In the genomic region with DNA sequence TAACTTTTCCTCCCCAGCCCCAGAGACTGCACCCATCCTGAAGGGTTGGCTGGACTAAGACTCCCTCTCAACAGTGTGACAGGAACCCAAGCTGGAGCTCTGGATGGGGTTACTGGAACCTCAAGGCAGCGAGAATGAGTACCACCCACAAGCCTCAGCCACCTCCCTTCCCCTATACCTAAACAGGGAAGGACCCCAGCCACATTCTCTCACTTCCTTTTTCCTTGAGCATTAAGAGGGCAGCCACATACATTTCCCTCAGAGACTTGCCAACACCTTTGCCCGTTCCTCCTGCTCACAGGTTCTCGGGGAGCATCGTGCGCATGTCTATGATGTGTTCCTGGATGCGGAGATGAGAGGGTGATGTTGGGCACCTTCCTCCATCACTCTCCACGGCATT, we compare ENCODE assay signal across 30 mouse cellular contexts. TPM values are rescaled to one million over a fixed set of nuclear protein-coding genes. Genes with fewer than 3 reads are reported as not detected.
DNase-seq lines count a peak whose midpoint lies in the region; ATAC-seq and TF ChIP-seq lines count a peak whose summit lies in the region.
"Had no signal": no experiment of that assay in that cellular context is flagged by ENCODE, and none has a peak within 500 bp of the region (broad histone marks: within the 10 kb centered on the region; RNA-seq: fewer than 3 reads in every experiment).

No protein-coding gene starts in this region.

- H3K79me2 ChIP-seq in MEL (ENCODE audit: control insufficient read depth, insufficient read depth, low read length, poor library complexity): no peaks in the 10 kb centered on the region

- H3K4me1 ChIP-seq in lung, postnatal 0 days (ENCODE audit: insufficient read depth, low read depth, low read length): no peaks in the 10 kb centered on the region; the same call in 1 of the 2 replicates
- peaks cover 20 to 43% of the 10 kb centered on the region in 2 experiments for H3K4me1 ChIP-seq in MEL (ENCODE audit: control insufficient read depth in 1 of 2, insufficient read depth in 2 of 2, low read length in 2 of 2)
- peaks cover 50% of the 10 kb centered on the region for H3K4me1 ChIP-seq in heart, embryonic 12.5 days (replicated peaks)

- no peaks in the 10 kb centered on the region for H3K9me3 ChIP-seq in lung, postnatal 0 days (ENCODE audit: low read length)
- H3K9me3 ChIP-seq in MEL (replicated peaks; ENCODE audit: insufficient read depth, low read length): no peaks in the 10 kb centered on the region
- H3K9me3 ChIP-seq in heart, embryonic 12.5 days (replicated peaks): no peaks in the 10 kb centered on the region
- H3K9me3 ChIP-seq: embryonic facial prominence, embryonic 13.5 days; forebrain, embryonic 10.5 days; forebrain, embryonic 15.5 days; heart, embryonic 15.5 days; intestine, embryonic 15.5 days; liver, embryonic 12.5 days; midbrain, embryonic 10.5 days; midbrain, embryonic 15.5 days had no signal

- DNase-seq in lung, postnatal 0 days (ENCODE audit: low spot score): peak; percentile 25
- no peak for DNase-seq in lung, postnatal 10 days
- DNase-seq in B cell, adult 2 months: peak; percentile 58 to 68
- DNase-seq in MEL (ENCODE audit: low read depth, low spot score): peak; percentile 37
- no peak for DNase-seq in ovary, postnatal 14 days (ENCODE audit: low spot score)
- no peak for DNase-seq in layer of hippocampus, postnatal 25 days (ENCODE audit: extremely low spot score in 1 of 2, low spot score in 1 of 2)
- DNase-seq: adrenal gland, postnatal 36 days; cerebellum, adult 8-10 months; cerebellum, postnatal 36 days; gastrocnemius, adult 2 months; gastrocnemius, postnatal 36 days; heart, adult 2 months; kidney, adult 2 months; kidney, postnatal 36 days; layer of hippocampus, postnatal 36 days; left cerebral cortex, postnatal 4 days; liver, postnatal 0 days; retina, postnatal 1 day; right cerebral cortex, postnatal 14 days had no signal

- no peak overlapping the region for H3K4me3 ChIP-seq in lung, postnatal 0 days (ENCODE audit: low read depth, low read length)
- no peak overlapping the region for H3K4me3 ChIP-seq in MEL (ENCODE audit: control insufficient read depth in 1 of 2, insufficient read depth in 1 of 2, low read depth in 2 of 2, low read length in 2 of 2)
- H3K4me3 ChIP-seq in heart, embryonic 12.5 days: no peak overlapping the region
- H3K4me3 ChIP-seq: embryonic facial prominence, embryonic 13.5 days; forebrain, embryonic 10.5 days; forebrain, embryonic 15.5 days; gastrocnemius, adult 2 months; heart, adult 2 months; heart, embryonic 15.5 days; intestine, embryonic 15.5 days; liver, embryonic 12.5 days; midbrain, embryonic 10.5 days; midbrain, embryonic 15.5 days had no signal

- 79% methylated on average over 7 of the region's 7 CpGs for WGBS in lung, postnatal 0 days
- WGBS in heart, embryonic 12.5 days: 82% methylated on average over 7 of the region's 7 CpGs

- no peaks in the 10 kb centered on the region for H3K27me3 ChIP-seq in lung, postnatal 0 days (replicated peaks; ENCODE audit: insufficient read depth, low read length)
- no peaks in the 10 kb centered on the region for H3K27me3 ChIP-seq in MEL (ENCODE audit: control insufficient read depth in 1 of 2, insufficient read depth in 2 of 2, low read length in 2 of 2)
- H3K27me3 ChIP-seq in heart, embryonic 12.5 days (replicated peaks): 0 out of 2 replicates have a peak, but pooled peaks cover 4% of the 10 kb centered on the region
- H3K27me3 ChIP-seq: forebrain, embryonic 15.5 days; heart, embryonic 15.5 days; intestine, embryonic 15.5 days; midbrain, embryonic 15.5 days had no signal

- no peak for TF ChIP-seq CTCF in lung, postnatal 0 days (IDR thresholded peaks at IDR 0.05)
- no peak for TF ChIP-seq CTCF in MEL (IDR thresholded peaks at IDR 0.05 in 2 of 3, conservative IDR thresholded peaks at IDR 0.05 in 1 of 3; ENCODE audit: control insufficient read depth in 1 of 3, insufficient read depth in 1 of 3, low read depth in 2 of 3, low read length in 3 of 3, poor library complexity in 1 of 3, severe bottlenecking in 1 of 3)

- TF ChIP-seq EP300 in lung, postnatal 0 days (IDR thresholded peaks at IDR 0.05): no peak
- no peak for TF ChIP-seq EP300 in MEL (IDR thresholded peaks at IDR 0.05; ENCODE audit: low read depth in 1 of 2, low read length in 2 of 2)

- no peak for ATAC-seq in lung, postnatal 0 days
- peak; percentile 49 for ATAC-seq in megakaryocyte progenitor cell, adult 5-6 weeks (replicated peaks; ENCODE audit: poor library complexity)
- ATAC-seq in heart, embryonic 12.5 days (ENCODE audit: insufficient number of reproducible peaks, low FRiP score): no peak
- ATAC-seq: intestine, embryonic 15.5 days; liver, embryonic 12.5 days; liver, postnatal 0 days had no signal

- TF ChIP-seq POLR2A in MEL (IDR thresholded peaks at IDR 0.05; ENCODE audit: control insufficient read depth in 1 of 2, insufficient read depth in 1 of 2, low read depth in 1 of 2, low read length in 2 of 2, poor library complexity in 1 of 2): no peak

- no peak overlapping the region for H3K27ac ChIP-seq in lung, postnatal 0 days (ENCODE audit: low read length)
- H3K27ac ChIP-seq in MEL (ENCODE audit: control insufficient read depth, low read depth, low read length): no peak overlapping the region
- H3K27ac ChIP-seq in heart, embryonic 12.5 days (ENCODE audit: poor library complexity, severe bottlenecking): no peak overlapping the region
- H3K27ac ChIP-seq: embryonic facial prominence, embryonic 13.5 days; gastrocnemius, adult 2 months; heart, adult 2 months; intestine, embryonic 15.5 days; liver, embryonic 12.5 days; macrophage; midbrain, embryonic 15.5 days had no signal

- no peaks in the 10 kb centered on the region for H3K36me3 ChIP-seq in lung, postnatal 0 days (ENCODE audit: insufficient read depth, low read length)
- H3K36me3 ChIP-seq in MEL (ENCODE audit: control insufficient read depth in 1 of 2, insufficient read depth in 2 of 2, low read length in 2 of 2): peaks cover 0 to 25% of the 10 kb centered on the region in 2 experiments; a peak in 2 of 4 replicates
- no peaks in the 10 kb centered on the region for H3K36me3 ChIP-seq in heart, embryonic 12.5 days
- H3K36me3 ChIP-seq: embryonic facial prominence, embryonic 13.5 days; forebrain, embryonic 10.5 days; forebrain, embryonic 15.5 days; heart, embryonic 15.5 days; intestine, embryonic 15.5 days; liver, embryonic 12.5 days; midbrain, embryonic 10.5 days; midbrain, embryonic 15.5 days had no signal

- H3K9ac ChIP-seq in lung, postnatal 0 days (replicated peaks; ENCODE audit: low read depth): no peak overlapping the region
- H3K9ac ChIP-seq in MEL (ENCODE audit: control insufficient read depth, low read depth, low read length, poor library complexity, severe bottlenecking): no peak overlapping the region
- H3K9ac ChIP-seq in heart, embryonic 12.5 days: no peak overlapping the region
- H3K9ac ChIP-seq: embryonic facial prominence, embryonic 13.5 days; forebrain, embryonic 15.5 days; heart, embryonic 15.5 days; intestine, embryonic 15.5 days; liver, embryonic 12.5 days; liver, postnatal 0 days; midbrain, embryonic 15.5 days had no signal

- H3K4me2 ChIP-seq in lung, postnatal 0 days (replicated peaks; ENCODE audit: low read depth, low read length): no peak overlapping the region
- H3K4me2 ChIP-seq in heart, embryonic 12.5 days: no peak overlapping the region
- H3K4me2 ChIP-seq: embryonic facial prominence, embryonic 13.5 days; forebrain, embryonic 15.5 days; heart, embryonic 15.5 days; intestine, embryonic 15.5 days; liver, embryonic 12.5 days; midbrain, embryonic 15.5 days had no signal

- no peak for TF ChIP-seq RAD21 in MEL (IDR thresholded peaks at IDR 0.05; ENCODE audit: low read depth, low read length)

TF ChIP-seq in MEL, 35 proteins besides CTCF, POLR2A, EP300 and RAD21:
- no peak for TF ChIP-seq ZKSCAN1 (IDR thresholded peaks at IDR 0.05; ENCODE audit: low read depth, low read length)
- TF ChIP-seq POLR2AphosphoS5 (IDR thresholded peaks at IDR 0.05; ENCODE audit: borderline replicate concordance, low read depth, low read length): no peak
- no peak for TF ChIP-seq MYC (IDR thresholded peaks at IDR 0.05; ENCODE audit: low read depth, low read length)
- TF ChIP-seq TAL1 (IDR thresholded peaks at IDR 0.05; ENCODE audit: low read length): no peak
- no peak for TF ChIP-seq MAFK (IDR thresholded peaks at IDR 0.05; ENCODE audit: borderline replicate concordance, low read depth, low read length)
- no peak for TF ChIP-seq RCOR1 (IDR thresholded peaks at IDR 0.05; ENCODE audit: low read depth, low read length)
- no peak for TF ChIP-seq BHLHE40 (IDR thresholded peaks at IDR 0.05; ENCODE audit: borderline replicate concordance, low read depth, low read length)

RNA-seq across cellular contexts. Expression of a gene that starts 37.4 kb away (rescaled TPM):
- 10.9 and 15.3 TPM in 2 replicates for polyA plus RNA-seq in lung, postnatal 0 days (2015; fragmentation: Nextera tagmentation; extraction: Ambion mirVana)
- 7.2 and 7.5 TPM in 2 replicates for total RNA-seq in MEL (2012; rRNA removed)
- 1 to 10 TPM in 1 of 2 experiments, not detected in 1; 7.4 TPM for polyA plus RNA-seq in MEL (2012; ENCODE audit: insufficient read depth in 1 of 2, insufficient read length in 2 of 2, low read depth in 1 of 2, low replicate concordance in 2 of 2, missing spikeins in 1 of 2)
- total RNA-seq in megakaryocyte progenitor cell, adult 5-6 weeks (2015): 6.8 and 12.1 TPM in 2 replicates
- total RNA-seq in megakaryocyte progenitor cell, adult 5-6 weeks (2017): 5.1 and 5.7 TPM in 2 replicates
- 8.9 and 10.9 TPM in 2 replicates for polyA plus RNA-seq in heart, embryonic 12.5 days (2016; fragmentation: Nextera tagmentation; extraction: Ambion mirVana)
- 10 to 100 TPM; 28.2 to 28.6 TPM for total RNA-seq in layer of hippocampus, postnatal 25 days (2021)

Comparison
In these comparisons a context has a peak if more than half of its experiments do, and no peak if none do; other contexts are left out.
1. DNase-seq: peak in lung, postnatal 0 days (single experiment), B cell, adult 2 months (2 of 2) and MEL (single experiment); none in lung, postnatal 10 days (single experiment), ovary, postnatal 14 days (single experiment) and layer of hippocampus, postnatal 25 days (0 of 2).